Mouse (Mus musculus) embryonic stem cell, embryonic (primary cell): ENCODE results near the gene Atf3.

Experiments
- CTCF ChIA-PET, 4 experiments: fragments of 300-600 bp in 2 of 4; fragments of 350-600 bp in 2 of 4; sonication (Branson Sonifier 250); formaldehyde crosslinking; loops; one replicate each; lab custom pipeline; 2022; ENCODE audit warnings: inconsistent platforms in 2 of 4; lab: Charles Lee
- POLR2A ChIA-PET, 4 experiments: fragments of 300-600 bp in 2 of 4; fragments of 350-600 bp in 2 of 4; sonication (Branson Sonifier 250); formaldehyde crosslinking; loops; one replicate each; lab custom pipeline; 2022; ENCODE audit warnings: antibody characterized with exemption in 4 of 4, inconsistent platforms in 1 of 4; lab: Charles Lee

The Atf3 gene

DNA sequence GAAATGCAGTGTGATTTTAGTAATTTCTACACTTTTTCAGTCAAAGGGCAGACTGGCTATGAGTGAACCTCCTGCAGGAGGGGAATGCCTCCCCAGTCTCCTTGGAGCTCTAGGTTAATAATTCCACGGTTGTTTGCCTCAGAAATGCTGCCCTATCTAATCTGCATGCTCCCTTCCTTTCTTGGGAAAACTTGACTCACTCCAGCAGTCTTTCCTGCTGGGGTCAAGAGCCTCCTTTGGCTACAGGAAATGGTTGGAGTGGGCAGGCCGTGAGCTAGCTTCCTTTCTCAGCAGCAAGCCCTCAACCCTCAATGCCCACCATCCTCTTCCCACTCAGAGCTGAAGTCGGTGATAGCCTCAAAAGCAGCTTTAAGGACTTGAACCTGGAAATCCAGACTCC, 63.5 kb downstream of the Atf3 start:
- CTCF ChIA-PET, result interaction anchor here in 2 of 4 experiments (1.2 to 1.8 kb wide), 4 partner anchors 29 to 134 kb away, joined by 3 to 5 read pairs (median 4); no protein-coding TSS in a partner anchor
- POLR2A ChIA-PET, result interaction anchor here in 3 of 4 experiments (0.7 to 2.3 kb wide), 4 partner anchors 19 to 634 kb away, joined by 3 to 5 read pairs (median 4); partner anchors contain the start of genes Nsl1 (in 1 of the 3) and Tatdn3 (in 1 of the 3)

DNA sequence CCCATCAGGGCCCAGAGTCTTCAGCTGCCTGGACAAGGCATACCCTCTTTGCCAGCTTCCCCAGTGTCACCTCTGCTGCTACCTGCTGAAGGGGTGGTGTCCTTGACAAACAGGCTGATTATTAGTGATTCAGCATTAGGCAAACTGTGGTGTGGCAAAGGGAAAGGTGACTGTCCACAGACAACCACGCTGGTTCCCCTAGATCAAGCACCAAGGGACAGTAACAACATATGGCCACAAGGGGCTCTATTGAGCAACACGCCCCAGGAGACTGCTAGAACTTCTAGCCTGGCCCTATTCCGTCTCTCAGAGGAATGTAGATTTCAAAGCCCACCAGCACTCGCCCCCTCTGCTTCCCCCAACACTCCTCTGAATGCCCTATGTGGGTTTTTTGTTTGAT, 64.8 kb downstream of the Atf3 start:
- ChIA-PET POLR2A (interaction anchor here in 2 of 4 experiments (0.7 to 2.3 kb wide), 3 partner anchors 27 to 90 kb away, joined by 3 to 5 read pairs (median 4); partner anchors contain the start of genes Nsl1 (in 1 of the 2) and Tatdn3 (in 1 of the 2)), CTCF (interaction anchor here in 3 of 4 experiments (0.7 to 1.7 kb wide), 6 partner anchors 17 to 160 kb away, joined by 3 to 5 read pairs (median 4); no protein-coding TSS in a partner anchor)

DNA sequence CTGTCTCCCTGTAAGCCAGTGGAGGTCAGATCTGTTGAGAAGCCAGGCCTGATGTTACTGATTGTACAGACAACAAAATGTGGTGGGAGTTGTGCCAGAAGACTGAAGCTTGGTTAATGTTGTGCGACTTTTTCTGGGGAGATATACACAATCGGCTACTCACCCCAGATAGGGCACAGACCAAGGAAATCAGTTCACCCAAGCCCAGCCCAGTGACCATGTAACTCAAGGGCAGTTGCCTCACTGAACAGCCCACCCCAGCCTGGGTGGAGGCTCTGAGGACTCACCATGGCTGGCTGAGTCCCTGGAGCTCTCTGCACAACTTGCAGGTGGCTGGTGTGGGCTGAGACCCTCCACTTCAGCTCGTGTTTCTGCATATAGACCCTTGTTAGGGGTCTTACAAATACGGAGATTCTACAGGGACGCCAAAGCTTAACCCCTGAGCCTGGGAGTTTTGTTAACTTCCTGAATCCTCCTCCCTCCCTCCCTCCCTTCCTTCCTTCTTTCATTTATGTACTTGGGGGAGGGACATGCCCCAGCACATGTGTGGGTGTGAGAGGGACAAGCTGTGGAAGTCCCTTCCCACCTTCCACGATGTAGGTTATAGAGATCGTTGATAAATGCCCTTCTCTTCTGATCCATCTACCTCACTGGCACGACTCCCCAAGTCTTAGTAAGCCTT, 66.8 kb downstream of the Atf3 start:
- ChIA-PET POLR2A (interaction anchor here in 1 of 4 experiments (0.9 to 1.6 kb wide), 3 partner anchors 12 to 32 kb away, joined by 3 to 4 read pairs (median 3); no protein-coding TSS in a partner anchor), CTCF (no interaction called here)

DNA sequence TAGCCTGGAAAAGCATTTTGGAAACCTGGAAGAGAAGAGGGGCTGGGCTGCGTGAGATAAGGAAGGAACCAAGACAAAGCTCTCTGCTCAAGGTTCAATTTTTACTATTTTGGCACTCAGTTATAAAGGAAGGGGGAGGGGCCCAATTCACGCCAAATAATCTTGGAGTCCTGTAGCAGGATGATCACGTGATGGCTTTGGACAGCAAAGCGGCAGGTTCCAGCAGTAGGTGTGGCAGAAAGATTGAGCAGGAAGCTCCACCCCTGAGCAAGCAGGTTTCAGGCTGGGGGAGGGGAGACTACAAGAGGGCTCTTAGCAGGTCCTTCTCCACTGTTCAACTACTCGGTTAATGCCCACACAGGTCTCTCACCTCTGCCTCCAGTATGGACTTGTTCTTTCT, 68.3 kb downstream of the Atf3 start:
- CTCF ChIA-PET, result interaction anchor here in 1 of 4 experiments (0.6 kb wide), 1 partner anchor 33 kb away, joined by 4 read pairs; no protein-coding TSS in a partner anchor

DNA sequence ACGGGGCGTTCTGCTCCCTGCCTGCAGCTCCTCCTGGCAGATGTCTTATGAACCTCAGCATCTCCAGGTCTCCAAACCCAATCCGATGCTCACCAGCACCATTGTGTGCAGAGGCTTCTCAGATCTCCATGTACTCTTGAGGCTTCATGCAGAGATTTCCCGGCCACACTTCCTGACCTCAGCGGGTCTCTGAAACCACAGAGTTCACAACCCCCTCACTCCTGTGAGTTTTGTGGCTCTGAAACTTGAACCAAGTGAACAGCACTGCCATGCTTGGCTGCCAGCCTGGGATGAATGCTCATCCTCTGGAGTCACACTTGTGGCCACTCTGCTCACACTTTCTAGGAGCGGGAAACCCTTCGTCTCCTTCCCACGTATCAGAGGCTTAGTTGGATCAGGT, 76.9 kb downstream of the Atf3 start:
- ChIA-PET POLR2A (interaction anchor here in 3 of 4 experiments (0.6 to 0.8 kb wide), 3 partner anchors 24 to 643 kb away, joined by 3 to 7 read pairs (median 3); no protein-coding TSS in a partner anchor), CTCF (interaction anchor here in 1 of 4 experiments (1.1 kb wide), 1 partner anchor 148 kb away, joined by 5 read pairs; no protein-coding TSS in a partner anchor)

More for the DNA sequence above, 68.3 kb downstream of the Atf3 start:
- POLR2A ChIA-PET, result interaction anchor here in 1 of 4 experiments (1.5 kb wide), 1 partner anchor 123 kb away, joined by 4 read pairs; the partner anchor contains the start of gene Flvcr1

DNA sequence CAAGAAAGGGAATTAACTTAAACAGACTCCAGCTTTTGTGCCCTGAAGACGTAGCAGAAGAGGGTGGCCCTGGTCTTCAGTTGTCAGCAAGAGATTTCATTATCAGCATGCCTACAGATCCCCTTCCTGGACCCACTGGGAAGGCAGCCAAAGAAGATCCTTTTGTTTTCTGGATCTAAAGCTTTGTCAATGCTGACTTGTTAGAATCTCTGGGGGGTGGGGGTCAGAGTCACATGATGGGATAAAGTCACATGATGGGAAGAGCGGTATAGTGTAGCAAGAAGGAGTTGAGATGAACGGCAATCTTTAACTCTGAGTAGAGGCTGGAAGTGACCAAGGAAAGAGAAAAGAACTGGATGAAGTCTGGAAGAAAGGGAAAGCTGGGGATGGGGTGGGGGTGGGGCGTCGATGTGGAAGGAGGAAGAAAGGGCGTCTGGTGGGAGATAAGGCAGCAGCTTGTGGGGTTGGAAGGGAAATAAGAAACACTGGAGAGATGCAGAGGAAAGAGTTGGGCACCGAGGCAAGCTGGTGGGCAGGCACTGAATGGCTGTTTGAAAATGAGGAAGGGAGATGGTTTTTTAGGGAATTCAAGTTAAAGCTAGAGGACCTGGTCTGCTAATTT, 78.9 kb downstream of the Atf3 start:
- ChIA-PET CTCF (interaction anchor here in 2 of 4 experiments (1.0 to 1.4 kb wide), 2 partner anchors 13 kb away, joined by 3 to 4 read pairs; no protein-coding TSS in a partner anchor), POLR2A (interaction anchor here in 2 of 4 experiments (0.7 to 1.7 kb wide), 6 partner anchors 9 to 259 kb away, joined by 3 to 4 read pairs (median 4); no protein-coding TSS in a partner anchor)

DNA sequence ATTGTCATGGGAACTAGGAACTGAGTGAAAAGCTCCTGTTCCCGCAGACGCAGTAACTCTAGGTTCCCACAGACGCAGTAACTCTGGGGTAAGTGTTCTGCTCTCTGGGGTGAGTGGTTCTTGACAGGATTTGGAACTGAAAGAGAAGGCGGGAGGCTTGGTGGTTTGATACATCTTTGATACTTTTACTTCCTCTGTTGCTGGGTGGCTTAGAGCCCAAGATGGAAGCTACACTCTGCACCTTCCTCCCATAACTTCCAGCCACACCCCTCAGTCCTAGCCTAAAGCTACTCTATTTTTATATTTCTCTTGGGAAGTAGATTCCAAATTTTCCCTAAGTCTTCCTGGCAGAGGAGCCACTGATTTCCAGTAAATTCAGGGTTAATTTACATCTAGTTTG, 79.4 kb downstream of the Atf3 start:
- ChIA-PET CTCF (interaction anchor here in 1 of 4 experiments (1.4 kb wide), 1 partner anchor 13 kb away, joined by 4 read pairs; no protein-coding TSS in a partner anchor), POLR2A (interaction anchor here in 2 of 4 experiments (0.7 to 1.7 kb wide), 4 partner anchors 8 to 260 kb away, joined by 3 to 4 read pairs (median 4); no protein-coding TSS in a partner anchor)

DNA sequence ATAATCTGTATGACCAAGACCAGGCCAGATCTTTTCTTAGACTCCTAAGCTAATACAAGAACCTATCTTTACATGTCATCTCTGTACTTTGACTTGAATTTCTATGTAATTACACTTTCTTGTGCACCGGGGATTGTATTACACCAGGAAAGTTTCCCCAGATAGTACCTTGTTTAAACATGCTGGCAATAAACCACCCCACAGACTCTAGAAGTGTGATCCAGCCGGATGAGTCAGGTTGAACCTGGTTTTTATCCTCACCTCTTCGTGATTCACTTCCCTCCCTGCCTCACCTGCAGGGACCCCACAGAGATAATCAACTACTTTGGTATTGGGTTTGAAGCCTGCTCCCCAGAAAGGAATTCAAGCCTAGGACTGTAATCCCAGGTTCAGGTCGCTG, 82.4 kb downstream of the Atf3 start:
- POLR2A ChIA-PET, result interaction anchor here in 1 of 4 experiments (0.7 kb wide), 2 partner anchors 127 to 262 kb away, joined by 5 to 7 read pairs; no protein-coding TSS in a partner anchor
- CTCF ChIA-PET, result interaction anchor here in 1 of 4 experiments (1.2 kb wide), 2 partner anchors 10 to 18 kb away, joined by 3 to 4 read pairs; no protein-coding TSS in a partner anchor

DNA sequence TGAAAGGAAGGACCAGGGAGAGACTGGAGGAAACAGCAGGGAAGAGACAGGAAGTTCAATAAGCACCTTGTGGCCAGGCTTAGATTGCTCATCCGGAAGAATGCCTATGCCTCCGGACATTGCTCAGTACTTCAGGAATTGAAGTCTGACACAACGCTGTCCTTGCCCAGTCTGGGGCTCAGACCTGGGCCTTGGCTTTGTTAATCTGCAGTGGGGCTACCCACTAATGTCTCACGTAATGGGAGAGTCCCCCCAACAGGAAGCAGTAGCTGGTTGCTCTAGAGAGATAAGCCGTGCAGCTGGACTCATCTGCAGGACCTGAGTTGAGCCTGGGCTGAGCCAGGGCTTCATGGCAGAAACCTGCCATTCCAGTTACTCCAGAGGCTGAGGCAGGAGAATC, 84.9 kb downstream of the Atf3 start:
- POLR2A ChIA-PET, result interaction anchor here in 2 of 4 experiments (0.6 to 1.7 kb wide), 2 partner anchors 53 to 225 kb away, joined by 3 read pairs; no protein-coding TSS in a partner anchor
- CTCF ChIA-PET, result no interaction called here

DNA sequence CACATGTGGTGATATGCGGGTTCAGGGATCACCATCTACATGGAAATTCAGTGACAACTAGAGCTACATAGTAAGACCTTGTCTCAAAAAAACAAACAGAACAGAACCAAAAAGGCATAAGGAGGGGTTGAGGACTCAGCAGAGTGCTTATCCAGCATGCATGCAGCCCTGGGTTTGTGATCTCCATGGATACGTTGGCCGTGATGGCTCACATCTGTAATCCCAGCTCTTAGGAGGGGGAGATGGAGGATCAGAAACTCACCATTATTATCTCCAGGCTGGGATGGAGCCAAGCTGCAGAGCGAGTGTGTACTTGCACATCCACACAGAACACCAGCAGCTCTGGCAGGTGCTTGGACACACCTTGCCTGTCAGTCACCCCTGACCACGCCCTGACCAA, 85.6 kb downstream of the Atf3 start:
- CTCF ChIA-PET, result interaction anchor here in 1 of 4 experiments (0.7 kb wide), 1 partner anchor 36 kb away, joined by 3 read pairs; no protein-coding TSS in a partner anchor
- POLR2A ChIA-PET, result interaction anchor here in 2 of 4 experiments (0.6 to 2.2 kb wide), 4 partner anchors 28 to 225 kb away, joined by 3 to 7 read pairs (median 4); no protein-coding TSS in a partner anchor

DNA sequence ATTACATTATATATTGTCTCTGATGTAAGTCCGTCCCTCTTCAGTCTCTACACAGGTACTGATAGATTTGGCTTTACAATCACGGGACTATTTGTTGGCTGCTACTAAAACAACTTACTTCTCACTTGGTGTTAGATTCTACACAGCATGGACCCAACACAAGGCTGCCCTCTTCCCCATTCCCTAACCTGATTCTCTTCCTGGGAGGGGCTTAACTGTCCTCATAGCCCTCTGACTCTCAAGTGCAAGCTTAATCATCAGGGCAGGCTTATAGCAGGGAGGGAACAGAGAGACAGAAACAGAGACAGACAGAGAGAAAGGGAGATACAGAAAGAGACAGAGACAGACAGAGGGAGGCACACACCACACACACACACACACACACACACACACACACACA, 86.1 kb downstream of the Atf3 start:
- POLR2A ChIA-PET, result interaction anchor here in 2 of 4 experiments (0.6 to 2.2 kb wide), 3 partner anchors 28 to 181 kb away, joined by 4 to 7 read pairs (median 4); no protein-coding TSS in a partner anchor
- CTCF ChIA-PET, result interaction anchor here in 1 of 4 experiments (0.5 kb wide), 1 partner anchor 170 kb away, joined by 5 read pairs; no protein-coding TSS in a partner anchor

DNA sequence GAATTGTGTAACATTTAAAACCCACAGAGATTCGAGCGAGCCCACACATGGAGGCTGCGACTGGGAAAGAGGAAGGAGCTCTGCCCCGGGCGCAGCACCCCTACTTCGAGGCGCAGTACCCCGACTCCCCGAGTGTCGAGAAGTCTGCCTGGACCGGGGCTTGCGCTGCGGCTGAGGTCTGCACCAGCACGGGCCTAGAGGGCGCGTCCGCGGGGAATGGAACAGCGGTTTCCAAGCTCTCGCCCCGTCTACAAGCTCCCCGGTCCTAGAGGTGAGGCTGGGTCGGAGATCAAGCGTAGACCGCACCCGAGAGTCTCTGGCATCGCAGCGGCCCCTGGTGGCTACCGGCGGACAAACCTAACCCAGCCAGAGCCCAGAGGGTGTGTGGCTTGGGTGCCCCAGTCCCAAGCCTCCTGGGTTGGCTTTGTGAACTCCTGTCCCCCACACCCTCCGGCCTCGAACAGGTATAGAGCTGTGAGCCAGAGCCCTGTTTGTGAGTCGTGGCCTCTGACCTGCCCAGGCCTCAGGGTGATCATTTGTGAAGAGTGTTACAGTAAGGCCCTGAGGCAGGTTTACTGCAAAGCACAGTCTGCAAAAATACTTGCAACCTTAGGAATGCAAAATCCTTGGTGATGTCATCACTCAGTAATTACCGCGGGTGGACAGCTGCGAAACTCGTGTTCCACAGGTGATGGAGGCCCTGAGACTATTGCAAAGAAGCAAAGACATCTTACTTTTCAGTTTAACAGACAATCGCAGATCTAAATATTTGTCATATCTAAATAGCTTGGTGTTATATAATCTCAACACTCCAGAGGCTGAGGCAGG, 91.8 kb downstream of the Atf3 start:
- CTCF ChIA-PET, result interaction anchor here (0.6 to 1.9 kb wide), 46 partner anchors 8 to 1393 kb away, joined by 3 to 9 read pairs (median 4); no protein-coding TSS in a partner anchor
- POLR2A ChIA-PET, result interaction anchor here in 2 of 4 experiments (0.7 to 1.6 kb wide), 8 partner anchors 10 to 272 kb away, joined by 3 to 9 read pairs (median 4); partner anchors contain the start of gene Flvcr1 (in 1 of the 2)

DNA sequence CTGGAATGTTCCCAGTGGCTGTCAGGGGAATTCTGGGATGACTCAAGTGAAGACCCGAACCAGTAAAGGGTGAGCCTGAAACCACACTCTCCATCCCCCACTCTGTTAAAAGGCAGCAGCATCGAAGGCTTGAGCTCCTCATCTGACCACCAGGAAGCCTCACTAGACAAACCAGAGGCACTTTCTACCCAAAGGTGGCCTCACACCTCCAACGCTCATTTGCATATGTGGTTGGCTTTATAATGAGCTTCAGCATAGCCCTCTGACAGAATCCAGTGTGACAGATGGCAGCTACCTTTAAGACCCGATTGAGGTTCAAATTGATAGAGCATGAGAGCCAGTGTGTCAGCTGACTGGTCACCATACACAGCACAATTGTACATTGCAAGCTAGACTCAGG, 93.6 kb downstream of the Atf3 start:
- POLR2A ChIA-PET, result interaction anchor here in 1 of 4 experiments (0.7 kb wide), 2 partner anchors 64 to 820 kb away, joined by 4 to 6 read pairs; no protein-coding TSS in a partner anchor
- CTCF ChIA-PET, result interaction anchor here in 3 of 4 experiments (0.6 to 1.9 kb wide), 4 partner anchors 62 to 481 kb away, joined by 3 to 6 read pairs (median 4); no protein-coding TSS in a partner anchor

DNA sequence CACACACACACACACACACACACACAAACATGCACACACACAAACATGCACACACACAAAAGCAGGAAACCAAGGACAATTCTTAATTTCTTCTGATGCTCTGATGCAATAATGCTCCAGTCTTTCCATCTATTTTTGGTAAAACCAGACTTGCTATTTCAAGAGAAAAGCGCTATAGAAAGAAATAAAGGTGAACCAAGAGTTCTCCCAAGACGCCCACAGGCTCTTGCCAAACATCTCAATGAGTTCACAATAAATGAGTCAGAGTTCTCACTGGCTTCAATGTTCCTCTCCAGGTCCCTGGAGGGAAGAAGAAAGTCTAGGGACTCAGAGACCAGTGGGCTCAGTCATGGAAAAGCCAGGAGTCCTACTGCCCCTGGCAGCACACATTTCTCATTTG, 94.1 kb downstream of the Atf3 start:
- ChIA-PET POLR2A (interaction anchor here in 1 of 4 experiments (0.7 kb wide), 1 partner anchor 10 kb away, joined by 3 read pairs; no protein-coding TSS in a partner anchor), CTCF (no interaction called here)

DNA sequence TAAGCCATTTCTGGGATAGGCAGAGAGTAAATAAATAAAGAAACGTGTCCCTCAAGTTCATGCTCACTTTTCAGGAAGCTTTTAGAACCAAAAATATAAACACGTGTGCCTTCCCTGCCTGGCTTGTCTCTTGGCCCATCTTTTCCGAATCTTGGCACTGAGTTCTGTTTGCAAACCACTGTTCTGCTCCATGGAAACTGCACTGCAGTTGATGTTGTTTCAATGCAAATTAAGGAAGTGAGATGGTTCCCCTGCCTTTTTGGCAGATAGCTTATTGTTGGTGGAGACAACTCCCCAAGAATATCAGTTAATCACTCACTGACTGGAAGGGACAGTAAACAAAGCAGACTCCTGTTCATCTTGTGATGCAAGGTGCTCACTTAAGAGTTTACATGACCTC, 95.1 kb downstream of the Atf3 start:
- ChIA-PET CTCF (interaction anchor here in 1 of 4 experiments (0.6 kb wide), 1 partner anchor 183 kb away, joined by 6 read pairs; no protein-coding TSS in a partner anchor), POLR2A (interaction anchor here in 2 of 4 experiments (0.7 to 0.9 kb wide), 3 partner anchors 10 to 409 kb away, joined by 3 read pairs; no protein-coding TSS in a partner anchor)
